Mouse (Mus musculus): Measurements from ENCODE around the gene Tgfbr3. TPM values are rescaled to one million over a fixed set of nuclear protein-coding genes. Genes with fewer than 3 reads are reported as not detected.

Gene Tgfbr3
- polyA plus RNA-seq, 1 experiment, result 0.71 TPM

DNA sequence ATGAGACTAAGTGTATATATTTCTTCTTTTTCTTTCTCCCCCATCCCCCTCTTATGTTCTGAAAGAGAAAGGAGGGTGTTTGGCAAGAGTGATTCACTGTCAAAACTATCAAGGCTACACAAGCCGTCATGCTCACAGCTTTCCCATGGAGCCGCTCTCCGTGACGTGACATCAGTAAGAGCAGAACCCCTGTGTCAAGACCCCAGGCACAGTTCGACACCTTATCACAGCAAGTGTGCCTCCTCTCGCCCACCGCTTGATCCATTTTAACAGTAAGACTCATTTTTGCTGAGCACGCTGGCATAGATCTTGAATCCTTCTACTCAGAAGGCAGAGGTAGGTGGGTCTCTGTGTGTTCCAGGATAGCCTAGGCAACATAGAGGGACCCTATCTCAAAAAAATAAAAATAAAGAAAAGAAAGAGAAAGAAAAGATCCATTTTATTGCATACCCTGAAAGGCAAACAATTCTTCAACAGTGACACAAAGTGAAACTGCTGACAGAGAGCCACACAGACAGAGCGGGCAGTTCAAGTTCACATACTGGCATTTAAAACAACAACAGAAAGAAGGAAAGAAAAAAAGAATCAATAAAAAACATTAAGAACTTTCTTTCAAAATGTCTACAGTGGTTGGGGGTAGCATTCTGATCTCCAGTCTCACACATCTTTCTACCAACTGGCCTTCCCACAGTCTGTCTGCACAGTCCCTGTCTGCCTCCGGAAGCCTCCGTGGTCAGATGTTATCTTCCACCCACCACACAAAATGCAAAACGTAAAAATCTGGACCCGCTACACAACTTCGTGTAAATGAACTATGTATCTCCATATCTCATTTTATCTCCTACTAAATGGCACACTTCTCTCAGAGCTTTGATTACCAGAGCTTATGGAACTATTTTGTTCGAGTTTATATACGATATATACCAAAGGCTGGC is 24.7 kb downstream of the Tgfbr3 start:
- H3K27me3 ChIP-seq (ENCODE audit: control insufficient read depth, insufficient read depth, insufficient read length), result peaks cover 7% of the 10 kb centered on the region
- H3K4me2 ChIP-seq (ENCODE audit: low read depth), result no peak overlapping the region
- no peak overlapping the region for H3ac ChIP-seq (ENCODE audit: control insufficient read depth, insufficient read length)
- H3K4me3 ChIP-seq, result no peak overlapping the region
- TF ChIP-seq SRF (IDR thresholded peaks at IDR 0.05; ENCODE audit: control insufficient read depth, insufficient read length, low read depth) (no peak), USF1 (IDR thresholded peaks at IDR 0.05; ENCODE audit: low read depth) (no peak), TCF3 (IDR thresholded peaks at IDR 0.05; ENCODE audit: insufficient read length, low read depth) (no peak), REST (IDR thresholded peaks at IDR 0.05; ENCODE audit: insufficient read depth, insufficient read length) (no peak)
- no peaks in the 10 kb centered on the region for H3K36me3 ChIP-seq (ENCODE audit: control insufficient read depth, insufficient read depth)
- H3K79me2 ChIP-seq (ENCODE audit: control insufficient read depth, insufficient read depth), result no peaks in the 10 kb centered on the region

DNA sequence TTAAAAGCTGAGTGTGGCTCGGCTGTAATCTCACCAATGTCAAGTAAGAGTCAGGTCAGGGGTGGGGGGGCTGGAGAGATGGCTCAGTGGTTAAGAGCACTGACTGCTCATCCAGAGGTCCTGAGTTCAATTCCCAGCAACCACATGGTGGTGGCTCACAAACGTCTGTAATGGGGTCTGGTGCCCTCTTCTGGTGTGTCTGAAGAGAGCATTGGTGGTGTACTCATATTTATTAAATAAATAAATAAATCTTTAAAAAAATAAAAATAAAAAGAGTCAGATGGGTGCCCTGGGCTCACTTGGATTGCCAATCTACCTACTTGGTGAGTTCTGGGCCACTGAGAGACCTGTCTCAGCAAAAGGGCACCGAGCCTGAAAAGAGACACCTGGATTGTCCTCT is 25.6 kb downstream of the Tgfbr3 start:
- H3K4me2 ChIP-seq (ENCODE audit: low read depth), result no peak overlapping the region
- no peaks in the 10 kb centered on the region for H3K79me2 ChIP-seq (ENCODE audit: control insufficient read depth, insufficient read depth)
- TF ChIP-seq TCF3 (IDR thresholded peaks at IDR 0.05; ENCODE audit: insufficient read length, low read depth) (no peak), MAX (IDR thresholded peaks at IDR 0.05; ENCODE audit: low read depth) (no peak), REST (IDR thresholded peaks at IDR 0.05; ENCODE audit: insufficient read depth, insufficient read length) (no peak), USF1 (IDR thresholded peaks at IDR 0.05; ENCODE audit: low read depth) (no peak), TCF12 (IDR thresholded peaks at IDR 0.05; ENCODE audit: insufficient read depth, poor library complexity, severe bottlenecking) (no peak), MYOD1 (IDR thresholded peaks at IDR 0.05; ENCODE audit: control insufficient read depth in 1 of 3, insufficient read length in 2 of 3, low read depth in 2 of 3) (no peak), SRF (IDR thresholded peaks at IDR 0.05; ENCODE audit: control insufficient read depth, insufficient read length, low read depth) (no peak), POLR2AphosphoS2 (IDR thresholded peaks at IDR 0.05; ENCODE audit: insufficient read length, low read depth) (no peak), MYOG (IDR thresholded peaks at IDR 0.05; ENCODE audit: control insufficient read depth in 1 of 3, insufficient read depth in 1 of 3, insufficient read length in 2 of 3, low read depth in 2 of 3) (no peak), CEBPB (IDR thresholded peaks at IDR 0.05; ENCODE audit: insufficient read depth, poor library complexity, severe bottlenecking) (no peak), E2F4 (IDR thresholded peaks at IDR 0.05; ENCODE audit: insufficient read depth) (no peak), POLR2A (IDR thresholded peaks at IDR 0.05; ENCODE audit: insufficient read length, low read depth) (no peak)

DNA sequence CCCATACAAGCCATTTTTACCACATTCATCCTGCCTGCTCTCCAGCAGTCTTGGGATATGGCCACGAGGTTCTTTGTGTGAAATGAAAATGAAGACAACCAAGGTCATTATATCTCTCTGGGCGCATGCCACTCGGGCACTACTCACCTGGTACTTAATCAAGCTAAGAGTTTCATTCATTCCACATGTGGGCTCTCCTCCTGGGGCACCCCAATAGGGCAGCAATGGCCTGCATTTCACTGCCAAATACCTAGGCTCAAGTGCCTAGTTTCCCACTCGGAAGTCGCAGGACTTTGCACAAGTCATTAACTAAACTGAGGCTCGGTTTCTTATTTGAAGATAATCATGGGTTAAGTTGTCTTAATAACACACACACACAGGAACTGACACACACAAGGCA is 27.5 kb downstream of the Tgfbr3 start:
- Histone ChIP-seq H3K79me2 (ENCODE audit: control insufficient read depth, insufficient read depth) (no peaks in the 10 kb centered on the region), H3K27me3 (ENCODE audit: control insufficient read depth, insufficient read depth, insufficient read length) (peaks cover 6% of the 10 kb centered on the region), H3K4me3 (no peak overlapping the region), H3K36me3 (ENCODE audit: control insufficient read depth, insufficient read depth) (no peaks in the 10 kb centered on the region), H3K4me2 (ENCODE audit: low read depth) (no peak overlapping the region), H3ac (ENCODE audit: control insufficient read depth, insufficient read length) (no peak overlapping the region)
- TF ChIP-seq MAX (IDR thresholded peaks at IDR 0.05; ENCODE audit: low read depth) (no peak), TCF3 (IDR thresholded peaks at IDR 0.05; ENCODE audit: insufficient read length, low read depth) (no peak), TCF12 (IDR thresholded peaks at IDR 0.05; ENCODE audit: insufficient read depth, poor library complexity, severe bottlenecking) (no peak), CEBPB (IDR thresholded peaks at IDR 0.05; ENCODE audit: insufficient read depth, poor library complexity, severe bottlenecking) (no peak), USF1 (IDR thresholded peaks at IDR 0.05; ENCODE audit: low read depth) (no peak), POLR2A (IDR thresholded peaks at IDR 0.05; ENCODE audit: insufficient read length, low read depth) (no peak), MYOG (IDR thresholded peaks at IDR 0.05; ENCODE audit: control insufficient read depth in 1 of 3, insufficient read depth in 1 of 3, insufficient read length in 2 of 3, low read depth in 2 of 3) (no peak), MYOD1 (IDR thresholded peaks at IDR 0.05; ENCODE audit: control insufficient read depth in 1 of 3, insufficient read length in 2 of 3, low read depth in 2 of 3) (no peak), SRF (IDR thresholded peaks at IDR 0.05; ENCODE audit: control insufficient read depth, insufficient read length, low read depth) (no peak), E2F4 (IDR thresholded peaks at IDR 0.05; ENCODE audit: insufficient read depth) (no peak), POLR2AphosphoS2 (IDR thresholded peaks at IDR 0.05; ENCODE audit: insufficient read length, low read depth) (no peak), REST (IDR thresholded peaks at IDR 0.05; ENCODE audit: insufficient read depth, insufficient read length) (no peak)

More for the DNA sequence above, 25.6 kb downstream of the Tgfbr3 start:
- Histone ChIP-seq H3K4me3 (no peak overlapping the region), H3K36me3 (ENCODE audit: control insufficient read depth, insufficient read depth) (no peaks in the 10 kb centered on the region), H3K27me3 (ENCODE audit: control insufficient read depth, insufficient read depth, insufficient read length) (peaks cover 7% of the 10 kb centered on the region), H3ac (ENCODE audit: control insufficient read depth, insufficient read length) (no peak overlapping the region)

- no peaks in the 10 kb centered on the region for H3K27me3 ChIP-seq (ENCODE audit: control insufficient read depth, insufficient read depth, insufficient read length)
- no peak overlapping the region for H3K4me2 ChIP-seq (ENCODE audit: low read depth)
- no peak overlapping the region for H3ac ChIP-seq (ENCODE audit: control insufficient read depth, insufficient read length)
- H3K79me2 ChIP-seq (ENCODE audit: control insufficient read depth, insufficient read depth), result no peaks in the 10 kb centered on the region
- no peaks in the 10 kb centered on the region for H3K36me3 ChIP-seq (ENCODE audit: control insufficient read depth, insufficient read depth)
- TF ChIP-seq USF1 (IDR thresholded peaks at IDR 0.05; ENCODE audit: low read depth), result no peak
- no peak for TF ChIP-seq TCF12 (IDR thresholded peaks at IDR 0.05; ENCODE audit: insufficient read depth, poor library complexity, severe bottlenecking)
- TF ChIP-seq MAX (IDR thresholded peaks at IDR 0.05; ENCODE audit: low read depth), result no peak
- TF ChIP-seq CEBPB (IDR thresholded peaks at IDR 0.05; ENCODE audit: insufficient read depth, poor library complexity, severe bottlenecking), result no peak
- TF ChIP-seq REST (IDR thresholded peaks at IDR 0.05; ENCODE audit: insufficient read depth, insufficient read length), result no peak
- no peak for TF ChIP-seq E2F4 (IDR thresholded peaks at IDR 0.05; ENCODE audit: insufficient read depth)
- TF ChIP-seq TCF3 (IDR thresholded peaks at IDR 0.05; ENCODE audit: insufficient read length, low read depth), result no peak
- TF ChIP-seq MYOG (IDR thresholded peaks at IDR 0.05; ENCODE audit: control insufficient read depth in 1 of 3, insufficient read depth in 1 of 3, insufficient read length in 2 of 3, low read depth in 2 of 3), result no peak
- TF ChIP-seq MYOD1 (IDR thresholded peaks at IDR 0.05; ENCODE audit: control insufficient read depth in 1 of 3, insufficient read length in 2 of 3, low read depth in 2 of 3), result no peak
- TF ChIP-seq SRF (IDR thresholded peaks at IDR 0.05; ENCODE audit: control insufficient read depth, insufficient read length, low read depth), result no peak
- no peak for TF ChIP-seq POLR2A (IDR thresholded peaks at IDR 0.05; ENCODE audit: insufficient read length, low read depth)
- TF ChIP-seq POLR2AphosphoS2 (IDR thresholded peaks at IDR 0.05; ENCODE audit: insufficient read length, low read depth), result no peak
- no peak overlapping the region for H3K4me3 ChIP-seq
Measured at GRCm38 (mm10) chr5:107260708-107261495, 28.5 kb downstream of the Tgfbr3 start.

Measured in myocyte (in vitro differentiated cells).